Mouse (Mus musculus) lung, embryonic 14.5 days (tissue): Measurements from ENCODE around the gene 1110017D15Rik. TPM values are rescaled to one million over a fixed set of nuclear protein-coding genes. Genes with fewer than 3 reads are reported as not detected.

Source experiments
- ATAC-seq: fragments of 200-750 bp; cut with Nextera tagmentation; 2 replicates; pipeline ENCODE4 v1.8.0; 2017; ENCODE audit warnings: mild to moderate bottlenecking, moderate TSS enrichment, moderate library complexity; ENCODE audit not compliant: insufficient read depth
- DNase-seq: peaks from one replicate; pipeline ENCODE4 v3.0.0-alpha.2; 2015
- H3K27ac ChIP-seq: fragments of 300-500 bp; sonication (generic); 2 replicates; pipeline ENCODE4 v1.5.1; 2014; ENCODE audit warnings: low read depth, mild to moderate bottlenecking, moderate library complexity
- H3K27me3 ChIP-seq: fragments of 300-500 bp; sonication (generic); 2 replicates; pipeline ENCODE4 v1.6.1; 2014; ENCODE audit warnings: low read length, control low read depth; ENCODE audit not compliant: insufficient read depth
- H3K36me3 ChIP-seq: fragments of 300-500 bp; sonication (generic); 2 replicates; pipeline ENCODE4 v1.6.1; 2014; ENCODE audit warnings: control low read depth; ENCODE audit not compliant: insufficient read depth
- H3K4me1 ChIP-seq: fragments of 300-500 bp; sonication (generic); 2 replicates; pipeline ENCODE4 v1.6.1; 2014; ENCODE audit warnings: antibody characterized with exemption, control low read depth; ENCODE audit not compliant: insufficient read depth
- H3K4me2 ChIP-seq: fragments of 300-500 bp; sonication (generic); 2 replicates; pipeline ENCODE4 v1.6.1; 2014; ENCODE audit warnings: mild to moderate bottlenecking
- H3K4me3 ChIP-seq: fragments of 300-500 bp; sonication (generic); 2 replicates; pipeline ENCODE4 v1.5.1; 2014; ENCODE audit warnings: low read depth, low read length
- H3K9ac ChIP-seq: fragments of 300-500 bp; sonication (generic); 2 replicates; pipeline ENCODE4 v1.6.1; 2014
- H3K9me3 ChIP-seq: fragments of 300-500 bp; sonication (generic); 2 replicates; pipeline ENCODE4 v1.6.1; 2016; ENCODE audit warnings: low read depth, low read length, control low read depth
- CTCF ChIP-seq: IDR thresholded peaks from 2 replicates; pipeline ENCODE4 v1.5.1; 2016; ENCODE audit warnings: antibody characterized with exemption, low read depth
- WGBS: fragments of 180-500 bp; shearing (Covaris S2); extraction: QIAGEN DNeasy Blood & Tissue Kit; methylation state at CpG from one replicate; pipeline ENCODE4 v1.1.7; 2014; 5-methylcytosine and 5-hydroxymethylcytosine counted together
- polyA plus RNA-seq: library from polyadenylated mRNA; unstranded; fragments of >200 nt; fragmentation: Nextera tagmentation; extraction: Ambion mirVana; gene quantifications from 2 replicates; pipeline ENCODE4 v1.2.1, GENCODE M21; 2014

1110017D15Rik gene
- polyA plus RNA-seq, 1 experiment from 2014 or later, result 0.46 TPM

DNA sequence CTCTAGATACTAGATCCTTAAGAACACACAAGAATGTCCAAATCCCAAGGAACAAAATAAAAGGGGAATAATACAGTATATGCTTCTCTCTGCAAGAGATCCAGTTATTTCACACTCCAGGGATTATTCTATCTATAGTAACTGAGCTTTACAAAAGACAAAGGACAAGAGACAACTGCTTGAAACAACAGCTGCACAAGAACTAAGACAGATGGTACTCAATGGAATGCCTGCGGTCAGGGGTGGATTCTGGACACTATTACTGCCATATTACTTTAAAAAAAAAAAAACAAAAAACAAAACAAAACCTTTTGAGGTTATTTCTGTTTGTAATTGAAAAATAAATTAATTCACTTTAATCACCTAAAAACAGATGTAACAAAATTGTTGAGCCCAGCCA lies 56.4 kb downstream of the 1110017D15Rik start:
- DNase-seq, result no peak
- WGBS, result 100% methylated on average over 1 of the region's 1 CpGs

More for the DNA sequence above, 56.4 kb downstream of the 1110017D15Rik start:
- no peak overlapping the region for H3K9ac ChIP-seq
- no peaks in the 10 kb centered on the region for H3K4me1 ChIP-seq
- no peak for TF ChIP-seq CTCF
- ATAC-seq, result no peak
- H3K27me3 ChIP-seq, result no peaks in the 10 kb centered on the region
- no peak overlapping the region for H3K27ac ChIP-seq
- no peak overlapping the region for H3K4me2 ChIP-seq
- no peaks in the 10 kb centered on the region for H3K9me3 ChIP-seq
- no peak overlapping the region for H3K4me3 ChIP-seq
- H3K36me3 ChIP-seq, result no peaks in the 10 kb centered on the region

Other genes with a start within 250 kb of the 1110017D15Rik start
- 60.8 and 72.0 TPM in 2 replicates for gene Ubap2, start 242.2 kb downstream of the 1110017D15Rik start, polyA plus RNA-seq
- 47.1 and 53.5 TPM in 2 replicates for gene Dcaf12, start 202.4 kb downstream of the 1110017D15Rik start, polyA plus RNA-seq
- gene Ubap1, start 168.3 kb downstream of the 1110017D15Rik start, polyA plus RNA-seq, result 47.7 and 53.8 TPM in 2 replicates
- gene Kif24, start 52.4 kb downstream of the 1110017D15Rik start, polyA plus RNA-seq, result 8.1 and 8.6 TPM in 2 replicates
- 55.1 and 59.7 TPM in 2 replicates for gene Nudt2, start 52.2 kb downstream of the 1110017D15Rik start, polyA plus RNA-seq
- 3.3 and 3.6 TPM in 2 replicates for gene AI464131, start 14.3 kb downstream of the 1110017D15Rik start, polyA plus RNA-seq
- 2.0 and 3.3 TPM in 2 replicates for gene Fam219a, start 52.2 kb upstream of the 1110017D15Rik start, polyA plus RNA-seq
- 2.7 and 3.1 TPM in 2 replicates for gene Dnaic1, start 52.4 kb upstream of the 1110017D15Rik start, polyA plus RNA-seq
- gene Enho, start 123.0 kb upstream of the 1110017D15Rik start, polyA plus RNA-seq, result 11.5 and 15.4 TPM in 2 replicates
- 8.2 and 9.6 TPM in 2 replicates for gene Cntfr, start 179.8 kb upstream of the 1110017D15Rik start, polyA plus RNA-seq
- gene Il11ra1, start 182.7 kb upstream of the 1110017D15Rik start, polyA plus RNA-seq, result 111 and 129 TPM in 2 replicates
- 87.1 and 90.3 TPM in 2 replicates for gene Rpp25l, start 196.2 kb upstream of the 1110017D15Rik start, polyA plus RNA-seq
- gene Dctn3, start 205.8 kb upstream of the 1110017D15Rik start, polyA plus RNA-seq, result 103 and 106 TPM in 2 replicates
- gene Arid3c, start 213.8 kb upstream of the 1110017D15Rik start, polyA plus RNA-seq, result not detected in 2 replicates
- gene Galt, start 237.9 kb upstream of the 1110017D15Rik start, polyA plus RNA-seq, result 25.6 and 26.9 TPM in 2 replicates
- gene Sigmar1, start 238.8 kb upstream of the 1110017D15Rik start, polyA plus RNA-seq, result 82.5 and 94.6 TPM in 2 replicates